Mouse (Mus musculus): Measurements from ENCODE around the gene Sh3gl1. TPM values are rescaled to one million over a fixed set of nuclear protein-coding genes. Genes with fewer than 3 reads are reported as not detected.

The Sh3gl1 gene
- polyA plus RNA-seq, 1 experiment from 2014 or later, result 48.0 TPM

GRCm38 (mm10) chr17:56008356-56009087 is 27.9 kb downstream of the Sh3gl1 start:
- no peaks in the 10 kb centered on the region for H3K9me3 ChIP-seq (replicated peaks)
- 0 out of 2 replicates have a peak, but pooled peaks cover 4% of the 10 kb centered on the region for H3K36me3 ChIP-seq
- H3K4me1 ChIP-seq (replicated peaks), result peaks cover 42% of the 10 kb centered on the region
- peak overlapping the region; percentile 97 for H3K4me2 ChIP-seq
- peak; percentile 87 for DNase-seq
- peak overlapping the region; percentile 81 for H3K27ac ChIP-seq
- H3K9ac ChIP-seq, result peak overlapping the region; percentile 75
- peaks cover 8% of the 10 kb centered on the region for H3K27me3 ChIP-seq
- peak; percentile 83 for ATAC-seq (ENCODE audit: low read depth)
- H3K4me3 ChIP-seq (replicated peaks), result peak overlapping the region; percentile 77
- WGBS (ENCODE audit: insufficient replicate concordance), result under 1% methylated on average over 21 of the region's 21 CpGs

GRCm38 (mm10) chr17:56007444-56008355 is 28.7 kb downstream of the Sh3gl1 start:
- Histone ChIP-seq H3K9ac (no peak overlapping the region), H3K27ac (peak overlapping the region; percentile 74), H3K4me3 (replicated peaks) (peak overlapping the region; percentile 77; the same call in 1 of the 2 replicates), H3K9me3 (replicated peaks) (no peaks in the 10 kb centered on the region), H3K4me1 (replicated peaks) (peaks cover 42% of the 10 kb centered on the region), H3K4me2 (peak overlapping the region; percentile 97), H3K27me3 (peaks cover 16% of the 10 kb centered on the region), H3K36me3 (no peaks in the 10 kb centered on the region)
- WGBS (ENCODE audit: insufficient replicate concordance), result 38% methylated on average over 14 of the region's 14 CpGs
- DNase-seq (no peak), ATAC-seq (ENCODE audit: low read depth) (0 out of 2 replicates have a peak, but pooled peaks have one; percentile 0)

GRCm38 (mm10) chr17:56006956-56007355 is 29.5 kb downstream of the Sh3gl1 start:
- Histone ChIP-seq H3K4me1 (replicated peaks) (peaks cover 42% of the 10 kb centered on the region), H3K9ac (no peak overlapping the region), H3K4me3 (replicated peaks) (no peak overlapping the region), H3K27ac (peak overlapping the region; percentile 74), H3K9me3 (replicated peaks) (no peaks in the 10 kb centered on the region), H3K36me3 (no peaks in the 10 kb centered on the region), H3K4me2 (no peak overlapping the region), H3K27me3 (peaks cover 18% of the 10 kb centered on the region)
- ATAC-seq (ENCODE audit: low read depth) (no peak), DNase-seq (no peak)
- WGBS (ENCODE audit: insufficient replicate concordance), result 60% methylated on average over 10 of the region's 10 CpGs

- no peaks in the 10 kb centered on the region for H3K36me3 ChIP-seq
- no peak within 1 kb of the TSS for H3K9ac ChIP-seq
- DNase-seq (no peak), ATAC-seq (ENCODE audit: low read depth) (no peak)
- H3K9me3 ChIP-seq (replicated peaks), result no peaks in the 10 kb centered on the region
- H3K4me1 ChIP-seq (replicated peaks), result peaks cover 38% of the 10 kb centered on the region
- no peak within 1 kb of the TSS; the same call in 1 of the 2 replicates for H3K27ac ChIP-seq
- H3K4me2 ChIP-seq, result 0 out of 2 replicates have a peak within 1 kb of the TSS, but pooled peaks have one; percentile 11
- WGBS (ENCODE audit: insufficient replicate concordance), result 19% methylated on average over 13 of the region's 13 CpGs
- no peak within 1 kb of the TSS for H3K4me3 ChIP-seq (replicated peaks)
- H3K27me3 ChIP-seq, result peaks cover 25% of the 10 kb centered on the region
These were observed 30.9 kb downstream of the Sh3gl1 start, which contains the start of the genes Stap2 and Mpnd for GRCm38 (mm10) chr17:56005415-56006061. Gene Stap2, minus strand, starts transcription at chr17:56005584. Gene Mpnd, plus strand, starts transcription at chr17:56005711.

- DNase-seq, result no peak
- no peak overlapping the region for H3K4me3 ChIP-seq (replicated peaks)
- no peak for ATAC-seq (ENCODE audit: low read depth)
- WGBS (ENCODE audit: insufficient replicate concordance), result 44% methylated on average over 3 of the region's 3 CpGs
- peaks cover 25% of the 10 kb centered on the region for H3K4me1 ChIP-seq (replicated peaks)
- H3K36me3 ChIP-seq, result no peaks in the 10 kb centered on the region
- no peak overlapping the region for H3K27ac ChIP-seq
- no peaks in the 10 kb centered on the region for H3K9me3 ChIP-seq (replicated peaks)
- H3K4me2 ChIP-seq, result no peak overlapping the region
- H3K27me3 ChIP-seq, result peaks cover 28% of the 10 kb centered on the region
- H3K9ac ChIP-seq, result no peak overlapping the region
These were observed 33.4 kb downstream of the Sh3gl1 start for GRCm38 (mm10) chr17:56003000-56003399.

- Histone ChIP-seq H3K36me3 (no peaks in the 10 kb centered on the region), H3K4me1 (replicated peaks) (peaks cover 8% of the 10 kb centered on the region; the same call in 1 of the 2 replicates), H3K27ac (no peak overlapping the region), H3K4me2 (peak overlapping the region; percentile 34; the same call in 1 of the 2 replicates), H3K27me3 (peaks cover 23% of the 10 kb centered on the region), H3K9me3 (replicated peaks) (no peaks in the 10 kb centered on the region), H3K9ac (no peak overlapping the region), H3K4me3 (replicated peaks) (no peak overlapping the region)
- ATAC-seq (ENCODE audit: low read depth) (peak; percentile 29; the same call in 1 of the 2 replicates), DNase-seq (no peak)
- WGBS (ENCODE audit: insufficient replicate concordance), result 9% methylated on average over 30 of the region's 30 CpGs
These were observed 36.5 kb downstream of the Sh3gl1 start for GRCm38 (mm10) chr17:55999794-56000499.

GRCm38 (mm10) chr17:55996007-55996406 is 40.4 kb downstream of the Sh3gl1 start:
- no peak for ATAC-seq (ENCODE audit: low read depth)
- Histone ChIP-seq H3K27me3 (peaks cover 10% of the 10 kb centered on the region), H3K36me3 (no peaks in the 10 kb centered on the region), H3K4me1 (replicated peaks) (peaks cover 8% of the 10 kb centered on the region; the same call in 1 of the 2 replicates), H3K9ac (no peak overlapping the region), H3K4me3 (replicated peaks) (no peak overlapping the region), H3K9me3 (replicated peaks) (no peaks in the 10 kb centered on the region), H3K27ac (no peak overlapping the region), H3K4me2 (no peak overlapping the region)
- no peak for DNase-seq
- WGBS (ENCODE audit: insufficient replicate concordance), result 68% methylated on average over 15 of the region's 15 CpGs

- H3K9ac ChIP-seq, result no peak overlapping the region
- no peaks in the 10 kb centered on the region for H3K9me3 ChIP-seq (replicated peaks)
- H3K4me3 ChIP-seq (replicated peaks), result no peak overlapping the region
- H3K4me1 ChIP-seq (replicated peaks), result 0 out of 2 replicates have a peak, but pooled peaks cover 3% of the 10 kb centered on the region
- H3K36me3 ChIP-seq, result no peaks in the 10 kb centered on the region
- no peak overlapping the region for H3K4me2 ChIP-seq
- peaks cover 28% of the 10 kb centered on the region for H3K27me3 ChIP-seq
- no peak overlapping the region for H3K27ac ChIP-seq
- DNase-seq (no peak), ATAC-seq (ENCODE audit: low read depth) (no peak)
- 57% methylated on average over 8 of the region's 8 CpGs for WGBS (ENCODE audit: insufficient replicate concordance)
These were observed 46.0 kb downstream of the Sh3gl1 start for GRCm38 (mm10) chr17:55990278-55990898.

- Histone ChIP-seq H3K4me2 (peak within 1 kb of the TSS; percentile 15; the same call in 1 of the 2 replicates), H3K9me3 (replicated peaks) (no peaks in the 10 kb centered on the region), H3K36me3 (no peaks in the 10 kb centered on the region), H3K27me3 (peaks cover 35% of the 10 kb centered on the region), H3K4me3 (replicated peaks) (no peak within 1 kb of the TSS), H3K4me1 (replicated peaks) (0 out of 2 replicates have a peak, but pooled peaks cover 3% of the 10 kb centered on the region), H3K27ac (no peak within 1 kb of the TSS), H3K9ac (no peak within 1 kb of the TSS)
- no peak for ATAC-seq (ENCODE audit: low read depth)
- DNase-seq, result no peak
- WGBS (ENCODE audit: insufficient replicate concordance), result 9% methylated on average over 34 of the region's 35 CpGs
These were observed 50.1 kb downstream of the Sh3gl1 start, which contains the start of gene Fsd1 for GRCm38 (mm10) chr17:55986030-55986961. Gene Fsd1, plus strand, starts transcription at chr17:55986509.

All from liver, embryonic 13.5 days (tissue).